Mouse (Mus musculus) embryonic facial prominence, embryonic 11.5 days (tissue): ENCODE results near the gene Arhgap11a. TPM values are rescaled to one million over a fixed set of nuclear protein-coding genes. Genes with fewer than 3 reads are reported as not detected.

Source experiments
- ATAC-seq: fragments of 200-750 bp; cut with Nextera tagmentation; replicated peaks from 2 replicates; pipeline ENCODE4 v1.8.0; 2017; ENCODE audit warnings: low read depth; ENCODE audit not compliant: insufficient number of reproducible peaks, low FRiP score, low TSS enrichment
- DNase-seq: peaks from one replicate; pipeline ENCODE4 v3.0.0-alpha.2; 2015; ENCODE audit warnings: low spot score
- H3K27ac ChIP-seq: fragments of 300-500 bp; sonication (generic); replicated peaks from 2 replicates; pipeline ENCODE4 v1.5.1; 2014; ENCODE audit warnings: mild to moderate bottlenecking, low read depth, low read length, control low read depth
- H3K27me3 ChIP-seq: fragments of 300-500 bp; sonication (generic); 2 replicates; pipeline ENCODE4 v1.6.1; 2014; ENCODE audit warnings: mild to moderate bottlenecking, low read length, moderate library complexity, mixed read lengths; ENCODE audit not compliant: control insufficient read depth, insufficient read depth
- H3K36me3 ChIP-seq: fragments of 300-500 bp; sonication (generic); replicated peaks from 2 replicates; pipeline ENCODE4 v1.6.1; 2014; ENCODE audit warnings: low read depth, mild to moderate bottlenecking, low read length, moderate library complexity, mixed read lengths; ENCODE audit not compliant: control insufficient read depth, insufficient read depth
- H3K4me1 ChIP-seq: fragments of 300-500 bp; sonication (generic); 2 replicates; pipeline ENCODE4 v1.6.1; 2014; ENCODE audit warnings: low read length, mixed read lengths; ENCODE audit not compliant: control insufficient read depth, insufficient read depth
- H3K4me2 ChIP-seq: fragments of 300-500 bp; sonication (generic); 2 replicates; pipeline ENCODE4 v1.6.1; 2014; ENCODE audit warnings: low read depth, mild to moderate bottlenecking, control low read depth, low read length, moderate library complexity
- H3K4me3 ChIP-seq: fragments of 300-500 bp; sonication (generic); 2 replicates; pipeline ENCODE4 v1.5.1; 2014; ENCODE audit warnings: low read depth, low read length, control low read depth
- H3K9ac ChIP-seq: fragments of 300-500 bp; sonication (generic); replicated peaks from 2 replicates; pipeline ENCODE4 v1.6.1; 2014; ENCODE audit warnings: mild to moderate bottlenecking, control low read depth, low read length
- H3K9me3 ChIP-seq: fragments of 300-500 bp; sonication (generic); replicated peaks from 2 replicates; pipeline ENCODE4 v1.6.1; 2016; ENCODE audit warnings: mild to moderate bottlenecking, low read length, inconsistent platforms, mixed read lengths; ENCODE audit not compliant: control insufficient read depth
- WGBS: fragments of 180-500 bp; shearing (Covaris S2); extraction: QIAGEN DNeasy Blood & Tissue Kit; methylation state at CpG from one replicate; pipeline ENCODE4 v1.1.7; 2014; 5-methylcytosine and 5-hydroxymethylcytosine counted together
- polyA plus RNA-seq: library from polyadenylated mRNA; unstranded; fragments of >200 nt; fragmentation: Nextera tagmentation; extraction: Ambion mirVana; gene quantifications from 2 replicates; pipeline ENCODE4 v1.2.1, GENCODE M21; 2014

The Arhgap11a gene
- polyA plus RNA-seq, 1 experiment from 2014 or later, result 7.9 TPM

- H3K36me3 ChIP-seq, result no peaks in the 10 kb centered on the region
- WGBS, result under 1% methylated on average over 24 of the region's 24 CpGs
- H3K27ac ChIP-seq, result peak overlapping the region; percentile 59
- peak overlapping the region; percentile 64 for H3K4me3 ChIP-seq
- peak overlapping the region; percentile 81 for H3K9ac ChIP-seq
- peak overlapping the region; percentile 71 for H3K4me2 ChIP-seq
- ATAC-seq (peak; percentile 10; the same call in 1 of the 2 replicates), DNase-seq (peak; percentile 20)
- no peaks in the 10 kb centered on the region for H3K27me3 ChIP-seq
- no peaks in the 10 kb centered on the region for H3K9me3 ChIP-seq
- H3K4me1 ChIP-seq, result no peaks in the 10 kb centered on the region
Observed at GRCm38 (mm10) chr2:113847678-113848244, 700 bp downstream of the Arhgap11a start.

- Histone ChIP-seq H3K27me3 (no peaks in the 10 kb centered on the region), H3K9ac (no peak overlapping the region), H3K36me3 (no peaks in the 10 kb centered on the region), H3K4me2 (no peak overlapping the region), H3K4me1 (no peaks in the 10 kb centered on the region), H3K4me3 (no peak overlapping the region), H3K9me3 (no peaks in the 10 kb centered on the region), H3K27ac (no peak overlapping the region)
- ATAC-seq, result no peak
- 84% methylated on average over 4 of the region's 4 CpGs for WGBS
- no peak for DNase-seq
Observed at GRCm38 (mm10) chr2:113845081-113845480, 3.4 kb downstream of the Arhgap11a start.

- Histone ChIP-seq H3K27me3 (no peaks in the 10 kb centered on the region), H3K9ac (no peak overlapping the region), H3K27ac (no peak overlapping the region), H3K4me3 (no peak overlapping the region), H3K4me2 (no peak overlapping the region), H3K36me3 (peaks cover 2% of the 10 kb centered on the region; the same call in 1 of the 2 replicates), H3K4me1 (no peaks in the 10 kb centered on the region), H3K9me3 (no peaks in the 10 kb centered on the region)
- ATAC-seq (no peak), DNase-seq (no peak)
- 93% methylated on average over 4 of the region's 4 CpGs for WGBS
Observed at GRCm38 (mm10) chr2:113841656-113842437, 6.6 kb downstream of the Arhgap11a start.

- ATAC-seq, result no peak
- H3K4me3 ChIP-seq, result no peak overlapping the region
- no peaks in the 10 kb centered on the region for H3K27me3 ChIP-seq
- 77% methylated on average over 4 of the region's 4 CpGs for WGBS
- no peaks in the 10 kb centered on the region for H3K4me1 ChIP-seq
- H3K27ac ChIP-seq, result no peak overlapping the region
- no peak overlapping the region for H3K9ac ChIP-seq
- no peaks in the 10 kb centered on the region for H3K9me3 ChIP-seq
- H3K4me2 ChIP-seq, result no peak overlapping the region
- H3K36me3 ChIP-seq, result peaks cover 2% of the 10 kb centered on the region; the same call in 1 of the 2 replicates
- no peak for DNase-seq
Observed at GRCm38 (mm10) chr2:113839488-113839887, 9.0 kb downstream of the Arhgap11a start.

GRCm38 (mm10) chr2:113835219-113835618, 13.2 kb downstream of the Arhgap11a start:
- WGBS, result 87% methylated on average over 3 of the region's 3 CpGs
- no peaks in the 10 kb centered on the region for H3K4me1 ChIP-seq
- no peak overlapping the region for H3K4me3 ChIP-seq
- no peak overlapping the region for H3K27ac ChIP-seq
- H3K9ac ChIP-seq, result no peak overlapping the region
- no peak for DNase-seq
- no peaks in the 10 kb centered on the region for H3K27me3 ChIP-seq
- no peaks in the 10 kb centered on the region for H3K9me3 ChIP-seq
- ATAC-seq, result no peak
- H3K36me3 ChIP-seq, result peaks cover 2% of the 10 kb centered on the region; the same call in 1 of the 2 replicates
- H3K4me2 ChIP-seq, result no peak overlapping the region

GRCm38 (mm10) chr2:113828943-113829882, 19.2 kb downstream of the Arhgap11a start, which contains the start of gene Scg5:
Gene Scg5 (minus strand): TSS chr2:113829121.
- 10% methylated on average over 23 of the region's 23 CpGs for WGBS
- Histone ChIP-seq H3K27ac (no peak within 1 kb of the TSS), H3K4me1 (no peaks in the 10 kb centered on the region; the same call in 1 of the 2 replicates), H3K9me3 (no peaks in the 10 kb centered on the region), H3K4me2 (peak within 1 kb of the TSS; percentile 50), H3K27me3 (no peaks in the 10 kb centered on the region), H3K36me3 (no peaks in the 10 kb centered on the region; the same call in 1 of the 2 replicates), H3K9ac (peak within 1 kb of the TSS; percentile 46), H3K4me3 (peak within 1 kb of the TSS; percentile 32)
- DNase-seq (peak; percentile 88), ATAC-seq (peak; percentile 85)

- DNase-seq, result no peak
- WGBS, result 19% methylated on average over 17 of the region's 17 CpGs
- peak overlapping the region; percentile 50 for H3K4me2 ChIP-seq
Observed at GRCm38 (mm10) chr2:113828086-113828942, 20.1 kb downstream of the Arhgap11a start.

More at GRCm38 (mm10) chr2:113828086-113828942, 20.1 kb downstream of the Arhgap11a start:
- no peaks in the 10 kb centered on the region for H3K9me3 ChIP-seq
- H3K27me3 ChIP-seq, result no peaks in the 10 kb centered on the region
- peak; percentile 83 for ATAC-seq
- no peaks in the 10 kb centered on the region; the same call in 1 of the 2 replicates for H3K4me1 ChIP-seq
- peak overlapping the region; percentile 32 for H3K4me3 ChIP-seq
- H3K36me3 ChIP-seq, result no peaks in the 10 kb centered on the region
- peak overlapping the region; percentile 46 for H3K9ac ChIP-seq
- no peak overlapping the region for H3K27ac ChIP-seq
